Mouse (Mus musculus) kidney, embryonic 16.5 days (tissue): ENCODE results near the gene Nmt1. TPM values are rescaled to one million over a fixed set of nuclear protein-coding genes. Genes with fewer than 3 reads are reported as not detected.
A peak's percentile ranks its signal among the peaks of the same experiment; 100 is the strongest.

ENCODE experiments used
- ATAC-seq: fragments of 200-750 bp; cut with Nextera tagmentation; 2 replicates; pipeline ENCODE4 v1.8.0; 2017; ENCODE audit warnings: moderate TSS enrichment; ENCODE audit not compliant: low FRiP score, low TSS enrichment
- H3K27ac ChIP-seq: fragments of 300-500 bp; sonication (generic); 2 replicates; pipeline ENCODE4 v1.5.1; 2014; ENCODE audit warnings: low read length
- H3K27me3 ChIP-seq: fragments of 300-500 bp; sonication (generic); 2 replicates; pipeline ENCODE4 v1.6.1; 2014; ENCODE audit warnings: low read length, control low read depth, mixed read lengths; ENCODE audit not compliant: insufficient read depth
- H3K36me3 ChIP-seq: fragments of 300-500 bp; sonication (generic); 2 replicates; pipeline ENCODE4 v1.6.1; 2014; ENCODE audit warnings: low read length, control low read depth, mixed read lengths; ENCODE audit not compliant: insufficient read depth
- H3K4me1 ChIP-seq: fragments of 300-500 bp; sonication (generic); 2 replicates; pipeline ENCODE4 v1.6.1; 2014; ENCODE audit warnings: low read length, control low read depth, mixed read lengths; ENCODE audit not compliant: insufficient read depth
- H3K4me2 ChIP-seq: fragments of 300-500 bp; sonication (generic); replicated peaks from 2 replicates; pipeline ENCODE4 v1.6.1; 2014; ENCODE audit warnings: low read depth, low read length
- H3K4me3 ChIP-seq: fragments of 300-500 bp; sonication (generic); 2 replicates; pipeline ENCODE4 v1.5.1; 2014; ENCODE audit warnings: mild to moderate bottlenecking, low read length
- H3K9ac ChIP-seq: fragments of 300-500 bp; sonication (generic); replicated peaks from 2 replicates; pipeline ENCODE4 v1.6.1; 2014; ENCODE audit warnings: low read length
- H3K9me3 ChIP-seq: fragments of 300-500 bp; sonication (generic); 2 replicates; pipeline ENCODE4 v1.6.1; 2016; ENCODE audit warnings: low read length, control low read depth
- WGBS: fragments of 180-500 bp; shearing (Covaris S2); extraction: QIAGEN DNeasy Blood & Tissue Kit; methylation state at CpG from one replicate; pipeline ENCODE4 v1.1.7; 2014; 5-methylcytosine and 5-hydroxymethylcytosine counted together
- polyA plus RNA-seq: library from polyadenylated mRNA; unstranded; fragments of >200 nt; fragmentation: Nextera tagmentation; extraction: Ambion mirVana; gene quantifications from 2 replicates; pipeline ENCODE4 v1.2.1, GENCODE M21; 2015

Nmt1 gene
- polyA plus RNA-seq, 1 experiment from 2014 or later, result 51.9 TPM

DNA sequence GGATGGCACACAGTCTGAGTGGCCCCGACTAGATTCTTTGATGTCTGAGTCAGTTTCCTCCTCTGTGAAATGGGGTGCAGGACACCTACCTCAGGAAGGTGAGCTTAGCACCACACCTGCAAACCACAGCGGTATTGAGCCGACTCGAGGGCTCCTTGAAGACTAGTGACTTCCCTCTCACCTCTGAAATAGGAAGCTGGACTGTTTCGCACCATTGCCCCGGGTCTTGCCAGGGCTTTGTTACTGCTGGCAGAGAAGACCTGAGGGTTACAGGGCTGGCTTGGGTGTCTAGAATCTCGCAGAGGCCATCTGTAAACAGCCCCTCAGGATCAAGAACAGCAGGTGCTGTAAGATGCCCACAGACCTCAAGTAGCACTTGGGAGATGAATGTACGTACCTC is 72.4 kb downstream of the Nmt1 start:
- Histone ChIP-seq H3K36me3 (no peaks in the 10 kb centered on the region), H3K9ac (0 out of 2 replicates have a peak overlapping the region, but pooled peaks have one; percentile 29), H3K27me3 (no peaks in the 10 kb centered on the region; the same call in 1 of the 2 replicates), H3K9me3 (no peaks in the 10 kb centered on the region), H3K4me1 (peaks cover 62% of the 10 kb centered on the region), H3K4me3 (peak overlapping the region; percentile 66), H3K4me2 (peak overlapping the region; percentile 92), H3K27ac (no peak overlapping the region)
- 44% methylated on average over 8 of the region's 8 CpGs for WGBS
- ATAC-seq, result no peak

DNA sequence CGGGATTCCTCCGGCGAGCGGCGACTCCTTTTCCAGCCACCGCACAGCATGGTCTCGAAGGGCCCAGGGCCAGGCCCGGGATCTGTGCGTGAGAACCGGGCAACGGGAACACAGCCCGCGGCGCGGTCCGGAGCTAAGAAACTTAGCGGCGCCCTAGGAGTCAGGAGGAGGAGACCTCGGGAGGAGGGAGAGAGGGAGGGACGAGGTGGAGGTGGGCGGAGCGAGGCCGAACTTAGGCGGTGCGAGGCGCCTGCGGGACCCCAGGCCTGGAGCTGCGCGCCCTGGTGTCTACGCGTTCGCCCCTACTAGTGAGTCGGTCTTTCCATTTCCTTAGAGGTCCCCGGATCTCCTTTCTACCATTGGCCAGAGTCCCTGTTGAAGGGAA is 73.5 kb downstream of the Nmt1 start, which contains the start of the genes Plcd3 and Acbd4:
Plcd3 (minus strand) TSS at position 178 of the 385 bp plus-strand sequence.
Acbd4 (plus strand) TSS at position 202 of the 385 bp plus-strand sequence.
- Histone ChIP-seq H3K9me3 (no peaks in the 10 kb centered on the region), H3K4me3 (peak within 1 kb of the TSS; percentile 66), H3K4me2 (peak within 1 kb of the TSS; percentile 92), H3K36me3 (no peaks in the 10 kb centered on the region), H3K27ac (no peak within 1 kb of the TSS), H3K4me1 (peaks cover 64% of the 10 kb centered on the region), H3K27me3 (no peaks in the 10 kb centered on the region; the same call in 1 of the 2 replicates), H3K9ac (peak within 1 kb of the TSS; percentile 75)
- WGBS, result under 1% methylated on average over 33 of the region's 34 CpGs
- ATAC-seq, result peak; percentile 36

GRCm38 (mm10) chr11:103101866-103102501 is 74.0 kb downstream of the Nmt1 start:
- Histone ChIP-seq H3K4me1 (peaks cover 59% of the 10 kb centered on the region), H3K4me2 (peak overlapping the region; percentile 92)
- ATAC-seq, result 0 out of 2 replicates have a peak, but pooled peaks have one; percentile 8

GRCm38 (mm10) chr11:103102725-103103349 is 74.8 kb downstream of the Nmt1 start:
- Histone ChIP-seq H3K9me3 (no peaks in the 10 kb centered on the region), H3K4me2 (peak overlapping the region; percentile 92), H3K4me3 (peak overlapping the region; percentile 66), H3K27ac (peak overlapping the region; percentile 36; the same call in 1 of the 2 replicates), H3K27me3 (no peaks in the 10 kb centered on the region; the same call in 1 of the 2 replicates), H3K4me1 (peaks cover 51% of the 10 kb centered on the region), H3K36me3 (no peaks in the 10 kb centered on the region), H3K9ac (peak overlapping the region; percentile 67)
- WGBS, result under 1% methylated on average over 35 of the region's 35 CpGs
- peak; percentile 89 for ATAC-seq

More at GRCm38 (mm10) chr11:103101866-103102501, 74.0 kb downstream of the Nmt1 start:
- no peak overlapping the region for H3K27ac ChIP-seq
- H3K9me3 ChIP-seq, result no peaks in the 10 kb centered on the region
- H3K9ac ChIP-seq, result peak overlapping the region; percentile 75
- H3K36me3 ChIP-seq, result no peaks in the 10 kb centered on the region
- peak overlapping the region; percentile 66 for H3K4me3 ChIP-seq
- no peaks in the 10 kb centered on the region; the same call in 1 of the 2 replicates for H3K27me3 ChIP-seq
- 4% methylated on average over 30 of the region's 30 CpGs for WGBS

GRCm38 (mm10) chr11:103103621-103104020 is 75.6 kb downstream of the Nmt1 start:
- ATAC-seq, result no peak
- no peaks in the 10 kb centered on the region for H3K36me3 ChIP-seq
- WGBS, result 62% methylated on average over 8 of the region's 8 CpGs
- peaks cover 43% of the 10 kb centered on the region for H3K4me1 ChIP-seq
- peak overlapping the region; percentile 67 for H3K9ac ChIP-seq
- H3K9me3 ChIP-seq, result no peaks in the 10 kb centered on the region
- H3K4me3 ChIP-seq, result peak overlapping the region; percentile 66
- no peak overlapping the region for H3K27ac ChIP-seq
- peak overlapping the region; percentile 92 for H3K4me2 ChIP-seq
- H3K27me3 ChIP-seq, result no peaks in the 10 kb centered on the region; the same call in 1 of the 2 replicates

DNA sequence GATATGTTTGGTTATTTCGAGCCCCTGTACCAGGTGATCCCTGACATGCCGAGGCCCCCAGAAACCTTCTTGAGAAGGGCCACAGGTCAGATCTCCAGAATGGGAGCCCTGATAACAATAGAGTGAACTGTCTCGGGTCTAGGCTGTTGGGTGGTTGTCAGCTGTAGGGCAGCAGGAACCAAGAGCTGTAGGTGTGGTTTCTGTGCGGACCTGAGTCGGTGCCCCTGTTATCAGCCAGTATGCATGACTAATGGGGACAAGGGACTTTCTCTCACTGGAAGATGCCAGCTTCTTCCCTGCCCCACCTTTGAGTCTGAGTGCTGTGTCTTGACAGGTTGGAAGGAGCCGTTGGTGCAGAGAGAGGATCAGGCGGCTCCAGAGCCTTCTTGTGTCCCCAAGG is 76.5 kb downstream of the Nmt1 start:
- Histone ChIP-seq H3K4me1 (peaks cover 37% of the 10 kb centered on the region), H3K36me3 (no peaks in the 10 kb centered on the region), H3K9ac (no peak overlapping the region), H3K9me3 (no peaks in the 10 kb centered on the region), H3K27ac (no peak overlapping the region), H3K27me3 (no peaks in the 10 kb centered on the region; the same call in 1 of the 2 replicates), H3K4me3 (no peak overlapping the region), H3K4me2 (peak overlapping the region; percentile 11; the same call in 1 of the 2 replicates)
- no peak for ATAC-seq
- WGBS, result 76% methylated on average over 7 of the region's 7 CpGs

DNA sequence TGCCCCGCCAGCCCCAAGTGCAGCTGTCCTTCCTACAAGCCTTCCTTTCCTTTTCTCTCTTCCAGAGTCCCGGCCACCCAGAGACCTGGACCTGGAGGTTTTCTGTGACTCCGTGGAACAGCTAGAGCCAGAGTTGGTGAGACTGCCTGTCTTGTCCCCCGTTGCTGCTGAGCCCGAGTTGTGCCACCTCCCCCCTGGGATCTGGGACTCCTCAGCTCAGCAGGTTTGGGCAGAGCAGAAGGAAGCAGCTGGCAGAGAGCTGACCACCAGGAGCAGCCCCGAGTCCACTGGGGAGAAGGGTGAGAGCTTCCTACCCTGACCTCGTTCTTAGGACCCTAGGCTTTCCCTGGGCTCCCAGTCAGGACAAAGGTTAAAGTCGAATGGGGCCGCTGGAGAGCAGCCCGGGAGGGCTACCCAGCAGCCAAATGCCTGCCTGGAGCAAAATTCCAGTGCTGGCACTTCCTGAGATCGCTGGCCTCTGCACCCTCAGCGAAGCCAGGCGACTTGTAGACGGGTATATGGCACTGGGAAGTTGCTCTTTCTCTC is 77.3 kb downstream of the Nmt1 start:
- Histone ChIP-seq H3K4me2 (no peak overlapping the region), H3K9me3 (no peaks in the 10 kb centered on the region), H3K27me3 (no peaks in the 10 kb centered on the region; the same call in 1 of the 2 replicates), H3K9ac (0 out of 2 replicates have a peak overlapping the region, but pooled peaks have one; percentile 19), H3K4me3 (no peak overlapping the region), H3K36me3 (no peaks in the 10 kb centered on the region), H3K27ac (peak overlapping the region; percentile 52), H3K4me1 (peaks cover 29% of the 10 kb centered on the region)
- 43% methylated on average over 13 of the region's 14 CpGs for WGBS
- no peak for ATAC-seq

GRCm38 (mm10) chr11:103105810-103106209 is 77.8 kb downstream of the Nmt1 start:
- no peak for ATAC-seq
- Histone ChIP-seq H3K4me2 (no peak overlapping the region), H3K36me3 (no peaks in the 10 kb centered on the region), H3K27ac (peak overlapping the region; percentile 52), H3K9ac (no peak overlapping the region), H3K4me3 (no peak overlapping the region), H3K27me3 (no peaks in the 10 kb centered on the region), H3K4me1 (peaks cover 23% of the 10 kb centered on the region), H3K9me3 (no peaks in the 10 kb centered on the region)
- WGBS, result 69% methylated on average over 6 of the region's 6 CpGs

GRCm38 (mm10) chr11:103106386-103106785 is 78.4 kb downstream of the Nmt1 start:
- no peaks in the 10 kb centered on the region for H3K36me3 ChIP-seq
- no peak overlapping the region for H3K27ac ChIP-seq

More at GRCm38 (mm10) chr11:103106386-103106785, 78.4 kb downstream of the Nmt1 start:
- no peak overlapping the region for H3K4me2 ChIP-seq
- H3K4me1 ChIP-seq, result peaks cover 26% of the 10 kb centered on the region
- H3K27me3 ChIP-seq, result no peaks in the 10 kb centered on the region
- no peak overlapping the region for H3K4me3 ChIP-seq
- ATAC-seq, result no peak
- 71% methylated on average over 4 of the region's 4 CpGs for WGBS
- H3K9ac ChIP-seq, result no peak overlapping the region
- no peaks in the 10 kb centered on the region for H3K9me3 ChIP-seq
